Mouse (Mus musculus): Measurements from ENCODE around the gene Rae1. TPM values are rescaled to one million over a fixed set of nuclear protein-coding genes. Genes with fewer than 3 reads are reported as not detected.

Rae1 gene
- total RNA-seq, 2 experiments from 2014 or later = 75.3 to 83.2 TPM

Other genes starting within 250 kb of the Rae1 start
- gene Bmp7, start 59.8 kb upstream of the Rae1 start, total RNA-seq (2021) = 10 to 100 TPM in 1 of 2 experiments, 1 to 10 TPM in 1; 8.1 to 11.5 TPM
- under 1 TPM; 0.09 to 0.80 TPM for gene Spo11, start 22.4 kb upstream of the Rae1 start, total RNA-seq (2021)
- 1 to 10 TPM; 4.4 to 6.3 TPM for gene Rbm38, start 20.4 kb downstream of the Rae1 start, total RNA-seq (2021)
- gene Ctcfl, start 119.4 kb downstream of the Rae1 start, total RNA-seq (2021) = not detected
- not detected for gene Pck1, start 152.9 kb downstream of the Rae1 start, total RNA-seq (2021)
- gene Zbp1, start 218.8 kb downstream of the Rae1 start, total RNA-seq (2021) = not detected